Mouse (Mus musculus) bone marrow macrophage, adult 2 months (primary cell): ENCODE results near the gene Vps13d.

Experiments
- CTCF ChIP-seq: IDR thresholded peaks from 2 replicates; pipeline ENCODE4 v1.5.1; 2012; ENCODE audit warnings: low read depth, mild to moderate bottlenecking, low read length, moderate library complexity
- POLR2A ChIP-seq: IDR thresholded peaks from 2 replicates; pipeline ENCODE4 v1.6.1; 2012; ENCODE audit warnings: mild to moderate bottlenecking, low read depth, low read length, borderline replicate concordance

DNA sequence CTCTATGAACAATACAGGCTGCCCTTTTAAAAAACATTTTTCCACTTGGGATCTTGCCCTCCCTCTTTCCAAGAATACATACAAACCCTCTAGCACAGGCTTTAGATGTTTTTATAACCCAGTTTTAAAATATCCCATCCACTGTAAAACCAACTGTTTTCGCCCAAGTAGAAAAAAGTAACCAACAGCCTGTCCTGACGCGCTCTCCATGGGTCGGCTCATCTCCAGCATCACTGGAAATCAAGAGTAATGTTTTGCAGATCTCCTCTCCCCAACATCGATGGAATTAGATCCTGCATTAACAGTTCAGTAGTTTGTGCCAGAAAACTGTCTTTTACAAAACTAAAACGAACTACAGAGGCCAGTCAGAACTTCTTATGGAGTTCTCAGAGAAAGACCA, 89.5 kb downstream of the Vps13d start:
- no peak for TF ChIP-seq CTCF
- TF ChIP-seq POLR2A: no peak
